Mouse (Mus musculus) Muller cell, postnatal 12 days (primary cell): ENCODE measurements around the gene Fam24b.

Experiments used
- DNase-seq: peaks from one replicate; pipeline ENCODE4 v3.0.0-alpha.2; 2015; ENCODE audit errors: inconsistent ontology term

Fam24b gene

DNA sequence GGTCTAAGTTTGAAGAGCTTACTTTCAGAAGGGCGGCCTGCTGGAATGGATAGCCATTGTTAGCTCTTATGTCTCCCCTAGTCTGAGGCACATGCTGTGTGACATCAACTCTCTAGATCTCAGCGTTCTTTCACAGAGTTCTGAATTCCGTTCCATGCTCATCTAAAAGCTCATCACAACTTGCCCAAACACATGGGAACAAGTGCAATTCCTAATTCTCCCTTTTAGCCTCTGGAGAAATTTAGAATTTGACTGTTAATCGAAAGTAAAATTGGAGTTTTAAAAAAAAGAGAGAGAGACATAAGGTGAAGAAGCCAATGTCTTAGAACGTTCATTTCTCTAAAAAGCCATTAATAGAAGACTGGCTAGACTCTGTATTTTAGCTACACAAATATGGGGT, at the start of gene Fam24b:
Fam24b (minus strand) TSS at position 101 of the 400 bp plus-strand sequence.
- no peak for DNase-seq

DNA sequence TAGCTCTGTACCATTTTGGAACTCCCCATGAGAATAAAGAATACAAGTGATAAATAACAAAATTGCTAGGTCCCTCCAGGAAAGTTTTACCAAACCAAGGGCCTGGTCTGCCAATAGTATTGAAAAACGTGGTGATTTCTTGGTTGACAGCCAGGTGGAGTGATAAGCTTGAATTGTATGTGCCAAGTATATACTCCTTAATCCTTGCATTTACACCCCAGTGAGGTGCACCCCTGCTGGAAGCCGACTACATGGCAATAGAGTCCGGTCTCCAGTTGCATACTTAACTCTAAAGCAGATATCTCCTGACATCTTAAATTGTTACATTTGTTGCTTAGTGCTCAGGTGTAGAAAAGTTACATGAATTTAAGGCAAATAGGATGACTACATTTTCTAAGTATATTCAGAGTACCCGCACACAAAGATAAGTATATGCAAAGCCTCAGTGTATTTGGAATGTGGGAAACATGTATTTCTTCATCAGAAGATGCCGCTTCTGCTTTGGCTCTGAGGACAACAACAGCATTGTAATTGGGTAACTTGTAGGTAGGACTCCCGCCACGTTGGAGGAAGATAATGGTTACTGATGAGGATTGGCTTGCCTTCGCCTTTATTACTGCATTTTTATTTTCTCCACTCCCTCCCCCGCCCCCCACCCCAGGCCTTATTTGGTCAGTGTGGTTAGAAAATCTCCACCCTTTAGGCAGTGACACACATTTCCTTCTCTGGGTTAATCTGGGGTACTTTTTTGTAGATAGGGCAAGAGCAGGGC, 42.8 kb upstream of the Fam24b start:
- peak; percentile 6 for DNase-seq

DNA sequence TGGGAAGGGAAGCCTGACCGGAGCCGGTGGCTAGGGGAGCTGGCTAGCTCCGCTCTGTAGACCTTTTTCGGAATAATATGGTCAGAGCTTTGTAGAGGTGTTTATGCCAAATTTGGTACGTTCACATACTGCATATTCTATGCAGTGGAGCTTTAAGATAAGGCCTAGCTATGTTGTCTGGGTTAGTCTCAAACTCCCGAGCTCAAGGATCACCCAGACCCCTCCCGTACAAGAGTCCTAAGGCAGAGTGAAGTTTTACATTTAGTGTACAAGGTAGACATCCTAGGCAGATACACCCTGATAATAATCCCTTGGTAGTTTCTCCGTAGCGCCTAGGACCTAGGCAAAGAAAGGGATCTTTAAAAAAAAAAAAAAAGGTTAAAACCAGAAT, 42.1 kb upstream of the Fam24b start:
- DNase-seq = no peak

DNA sequence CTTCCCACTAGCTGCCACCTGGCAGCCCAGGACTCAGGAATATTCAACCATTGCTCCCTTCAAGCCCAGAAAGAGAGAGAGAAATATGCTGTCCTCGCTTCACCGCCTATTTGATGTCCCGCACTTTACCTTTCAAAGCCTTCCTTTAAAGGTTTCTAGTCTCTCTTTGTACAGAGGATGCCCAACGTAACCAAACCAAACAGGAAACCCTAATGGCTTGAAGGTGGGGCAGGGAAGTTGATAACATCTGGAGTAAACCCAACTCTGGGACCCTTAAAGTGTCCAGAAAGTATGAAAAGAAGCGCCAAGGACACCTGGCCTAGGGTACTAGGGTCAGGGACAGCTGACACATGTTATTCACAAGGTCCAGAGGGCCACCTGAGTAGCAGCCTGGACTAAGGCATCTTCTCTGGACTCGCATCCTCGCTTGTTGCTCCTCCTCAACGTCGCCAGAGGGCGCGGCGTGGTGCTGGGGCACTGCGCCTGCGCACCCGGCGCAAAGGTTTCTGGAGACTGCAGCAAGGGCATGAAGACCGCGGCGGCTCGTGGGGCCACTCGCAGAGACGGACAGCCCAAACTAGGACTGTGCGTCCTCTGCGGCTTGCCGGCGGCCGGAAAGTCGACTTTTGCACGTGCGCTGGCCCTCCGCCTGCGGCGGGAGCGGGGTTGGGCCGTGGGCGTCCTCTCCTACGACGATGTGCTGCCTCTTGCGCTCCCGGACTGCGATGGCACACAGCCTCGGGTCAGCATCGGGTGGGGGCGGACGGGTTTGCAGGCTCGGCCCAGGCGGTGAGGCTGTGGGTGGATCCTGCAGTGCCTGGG, 41.5 kb upstream of the Fam24b start, which contains the start of gene Pstk:
Pstk (plus strand) TSS at position 494 of the 822 bp plus-strand sequence.
- peak; percentile 95 for DNase-seq

DNA sequence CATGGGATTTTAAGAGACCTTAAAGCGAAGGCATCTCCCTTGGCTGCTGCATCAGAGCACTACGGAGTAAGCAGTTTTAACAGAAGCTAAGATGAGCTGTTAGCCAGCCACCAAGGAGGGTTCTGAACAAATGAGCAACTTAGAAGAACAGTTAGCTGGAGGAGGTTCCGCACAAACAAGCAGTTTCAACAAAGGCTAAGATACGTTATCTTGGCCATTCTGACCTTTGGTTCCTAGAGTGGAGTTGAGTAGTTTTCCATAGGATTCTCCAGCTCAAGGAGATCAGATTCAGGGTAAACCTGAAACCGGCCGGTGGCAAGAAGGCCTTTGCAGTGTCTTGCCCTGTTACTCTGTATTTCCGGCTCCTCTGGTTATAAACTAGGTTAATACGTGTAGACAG, 34.8 kb upstream of the Fam24b start:
- DNase-seq = no peak

DNA sequence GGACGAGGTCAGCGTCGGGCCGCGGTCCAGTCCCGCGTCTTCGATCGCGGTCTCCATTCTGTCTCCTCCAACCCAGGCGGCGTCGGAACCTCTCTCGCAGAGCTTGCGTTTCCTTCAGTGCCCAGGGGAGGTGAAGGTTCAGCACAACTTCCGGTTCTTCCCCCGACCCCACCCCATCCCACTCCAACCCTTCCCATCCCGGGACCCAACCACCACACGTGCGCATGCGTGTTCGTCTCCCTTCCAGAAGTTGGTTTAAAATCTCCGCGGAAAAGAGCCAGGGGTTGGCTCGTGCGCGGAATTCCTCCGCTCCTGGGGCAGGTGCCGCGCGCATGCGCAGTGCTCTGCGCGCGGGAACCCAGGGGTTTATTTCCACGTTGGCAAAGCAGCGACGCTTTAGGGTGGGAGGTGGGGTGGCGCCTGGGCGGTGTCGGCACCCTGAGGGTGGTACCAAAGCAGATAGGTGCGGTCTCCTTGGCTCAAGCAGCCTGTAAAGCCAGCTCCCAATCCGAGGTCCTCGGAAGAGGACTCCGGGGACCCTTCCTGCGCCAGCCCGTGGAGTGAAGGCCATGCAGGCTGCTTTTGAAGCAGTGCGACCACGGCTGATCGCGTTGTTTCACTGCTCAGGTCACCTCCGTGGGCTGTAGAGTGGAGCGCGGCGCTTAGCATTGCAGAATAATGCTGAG, 33.4 kb upstream of the Fam24b start, which contains the start of gene 2310057M21Rik:
2310057M21Rik (minus strand) TSS at position 145 of the 686 bp plus-strand sequence.
- peak; percentile 99 for DNase-seq

DNA sequence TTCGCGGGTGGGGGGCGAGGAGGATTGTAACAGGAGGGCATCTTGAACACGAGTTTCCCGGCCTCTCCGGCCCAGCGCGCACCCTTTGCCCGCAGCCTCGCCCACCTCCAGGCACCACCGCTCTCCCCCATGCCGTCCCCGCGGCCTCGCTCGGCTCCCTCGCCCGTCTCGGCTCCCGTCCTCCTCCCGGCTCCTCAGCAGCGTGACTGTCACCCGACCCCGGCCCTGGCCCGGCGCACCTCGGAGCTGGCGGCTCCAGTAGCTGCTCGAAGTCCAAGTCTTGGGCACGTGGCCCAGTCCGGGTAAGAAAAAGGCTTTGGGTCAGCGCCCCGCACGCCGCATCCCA, 32.9 kb upstream of the Fam24b start:
- DNase-seq = no peak

DNA sequence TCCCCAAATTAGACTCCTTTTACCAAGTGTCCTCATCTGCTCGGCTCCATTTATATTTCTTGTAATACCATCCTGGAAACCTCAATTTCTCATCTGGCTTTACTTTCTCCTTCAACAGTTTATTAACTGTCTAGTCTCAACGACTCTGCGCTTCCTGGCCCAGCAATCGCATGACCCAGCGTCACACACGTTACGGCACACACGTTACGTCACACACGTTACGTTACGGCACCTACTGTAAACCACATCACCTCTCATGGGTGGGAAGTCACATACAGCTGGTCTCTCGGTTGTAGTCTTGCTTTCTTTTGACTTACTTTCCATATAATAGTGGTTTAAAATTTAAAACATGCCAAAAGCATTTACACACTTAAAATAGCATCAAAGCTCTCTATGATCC, 26.8 kb upstream of the Fam24b start:
- no peak for DNase-seq

DNA sequence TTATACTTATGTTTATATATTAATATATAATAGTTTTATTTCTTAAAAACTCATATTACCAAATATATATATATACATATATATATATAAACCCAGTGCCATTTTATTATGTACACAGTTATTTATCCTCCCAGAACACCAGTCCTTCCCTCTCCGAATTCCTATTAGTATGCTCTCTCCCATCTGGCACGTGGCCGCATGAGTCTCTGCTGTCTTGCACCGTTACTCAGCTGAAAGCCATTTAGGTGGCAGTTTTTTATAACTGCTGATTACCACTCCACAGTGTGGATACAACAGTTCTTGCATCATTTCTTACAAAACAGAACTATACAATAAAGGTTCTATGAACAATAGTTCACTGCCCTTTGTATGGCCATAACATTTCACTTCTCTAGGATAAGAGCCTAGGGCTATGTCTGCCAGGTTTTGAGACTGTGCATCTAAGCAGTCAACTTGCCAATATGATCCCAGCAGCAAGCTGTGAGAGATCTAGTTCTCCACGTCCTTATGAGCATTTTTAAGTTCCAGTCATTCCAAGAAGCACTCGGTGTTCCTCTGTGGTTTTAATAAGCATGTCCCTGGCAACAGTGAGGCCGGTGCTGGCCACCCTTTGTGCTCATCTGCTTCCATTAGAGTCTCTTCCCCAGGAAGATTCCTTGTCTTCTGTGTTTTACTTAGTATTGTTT, 16.7 kb upstream of the Fam24b start:
- DNase-seq = peak; percentile 24

DNA sequence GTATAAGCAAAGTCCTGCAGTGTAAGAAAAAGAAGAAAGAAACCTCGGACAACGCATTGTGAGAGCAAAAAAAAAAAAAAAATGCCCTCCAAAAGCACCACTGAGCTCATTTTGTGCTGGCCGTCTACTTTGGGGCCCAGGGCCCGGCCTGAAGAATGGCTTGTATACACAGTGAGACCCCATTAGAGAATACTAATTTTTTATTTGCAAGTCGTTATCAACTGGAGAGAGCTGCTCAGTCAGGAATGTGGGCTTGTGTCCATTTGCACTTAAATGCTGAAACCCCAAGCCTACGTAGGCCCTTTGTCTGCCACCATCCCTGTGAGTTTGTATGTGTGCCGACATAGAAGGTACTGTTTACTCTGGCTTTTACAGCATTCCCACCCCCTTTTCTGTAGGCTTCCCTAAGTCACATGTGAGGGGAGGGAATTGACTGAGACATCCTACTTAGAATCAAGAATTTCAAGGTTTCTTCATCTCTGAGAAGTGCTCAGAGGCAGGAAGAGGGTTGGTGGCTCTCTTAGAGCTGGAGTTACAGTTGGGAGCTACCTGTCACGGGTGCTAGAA, 8.3 kb upstream of the Fam24b start:
- no peak for DNase-seq

DNA sequence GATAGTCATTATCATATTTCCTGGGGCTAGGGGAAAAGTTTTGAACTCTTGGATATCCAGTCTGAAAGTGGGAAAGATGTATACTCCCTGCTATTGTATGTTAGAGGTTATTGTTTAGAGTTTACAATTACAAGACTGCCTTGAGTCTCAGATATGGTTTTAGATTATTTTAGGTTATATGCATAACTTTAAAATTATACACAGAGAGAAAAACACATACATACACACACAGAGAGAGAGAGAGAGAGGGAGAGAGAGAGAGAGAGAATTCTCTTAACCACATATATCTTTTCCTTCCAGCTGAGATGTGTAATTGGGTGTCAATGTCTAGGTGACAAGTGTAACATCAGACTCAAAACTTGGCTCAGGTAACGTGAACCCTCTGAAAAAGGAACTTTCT, 4.2 kb upstream of the Fam24b start, which contains the start of gene Fam24a:
Fam24a (plus strand) TSS at position 301 of the 400 bp plus-strand sequence.
- no peak for DNase-seq

DNA sequence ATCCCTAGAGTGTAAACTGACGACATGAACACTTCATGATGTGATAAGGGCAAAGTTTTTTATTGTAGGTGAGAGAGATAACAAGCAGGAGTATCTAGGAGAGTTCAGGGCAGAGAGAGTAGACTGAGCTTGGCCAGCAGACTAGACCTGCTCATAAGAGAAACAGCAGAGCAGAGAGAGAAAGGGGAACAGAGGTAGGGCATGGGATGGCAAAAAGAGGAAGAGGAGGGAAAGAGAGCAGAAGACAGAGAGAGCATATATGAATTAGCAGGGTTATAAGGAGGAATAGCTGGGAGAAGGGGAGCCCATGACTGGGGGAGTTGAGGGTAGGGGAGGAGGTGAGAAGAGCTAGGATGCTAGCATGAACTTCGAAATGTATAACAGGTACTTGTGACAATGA, 2.4 kb upstream of the Fam24b start:
- DNase-seq = no peak

DNA sequence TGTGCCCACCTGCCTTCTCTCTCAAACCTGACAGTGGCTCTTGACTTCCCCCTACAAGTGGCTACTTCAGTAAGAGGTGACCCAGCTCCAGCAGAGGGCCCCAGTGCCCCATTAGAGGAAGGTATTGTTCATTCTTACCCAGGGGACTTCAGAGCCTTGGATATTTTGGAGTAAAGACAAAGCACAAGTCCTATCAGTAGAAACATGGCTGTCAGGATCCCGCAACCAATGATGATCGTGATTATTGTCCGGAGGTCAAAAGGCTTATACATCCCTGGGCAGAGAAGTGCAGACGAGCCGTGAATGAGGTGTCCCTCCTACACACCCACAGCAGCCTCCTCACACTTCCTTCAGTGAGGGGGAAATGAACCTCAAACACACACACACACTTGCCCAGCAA, 2.3 kb downstream of the Fam24b start:
- DNase-seq = no peak

DNA sequence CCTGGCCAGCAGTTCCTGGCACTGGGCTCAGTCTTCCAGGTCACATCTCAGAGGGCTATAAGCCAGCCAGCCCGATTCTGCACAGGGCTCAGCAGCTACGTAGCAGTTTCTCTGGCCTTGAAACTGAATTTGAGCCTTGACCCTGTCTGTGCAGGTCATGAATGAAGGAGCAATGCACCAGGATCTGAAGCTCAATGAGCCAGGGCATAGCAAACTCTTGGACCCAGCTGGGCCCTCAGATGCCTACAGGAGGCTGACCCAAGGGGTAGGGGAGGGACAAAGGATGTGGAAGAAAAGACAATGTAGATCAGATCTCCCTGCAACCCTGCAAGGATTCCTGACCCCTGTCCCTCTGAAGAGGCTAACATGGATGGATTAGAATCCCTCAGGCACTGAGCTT, 7.1 kb downstream of the Fam24b start, which contains the start of gene Cuzd1:
Cuzd1 (minus strand) TSS at position 101 of the 400 bp plus-strand sequence.
- DNase-seq = no peak

DNA sequence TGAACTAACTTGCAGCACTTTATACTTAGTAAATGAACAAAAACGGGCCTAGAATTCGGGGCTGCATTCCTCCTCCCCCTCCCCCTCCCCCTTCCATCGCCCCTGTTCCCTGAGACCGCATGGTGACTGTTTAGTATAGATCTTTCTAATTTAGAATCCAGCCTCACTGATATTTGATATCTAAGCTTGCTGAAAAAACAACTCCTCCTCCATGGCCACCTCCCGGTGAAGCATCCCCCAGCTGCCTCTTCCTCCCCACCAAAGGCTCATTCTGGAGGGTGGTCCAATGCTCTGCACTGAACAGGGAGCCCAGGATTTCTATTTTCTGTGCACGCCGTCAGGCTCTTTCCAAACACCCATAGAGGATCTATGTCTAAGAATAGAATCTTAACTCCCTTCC, 11.0 kb downstream of the Fam24b start:
- no peak for DNase-seq

DNA sequence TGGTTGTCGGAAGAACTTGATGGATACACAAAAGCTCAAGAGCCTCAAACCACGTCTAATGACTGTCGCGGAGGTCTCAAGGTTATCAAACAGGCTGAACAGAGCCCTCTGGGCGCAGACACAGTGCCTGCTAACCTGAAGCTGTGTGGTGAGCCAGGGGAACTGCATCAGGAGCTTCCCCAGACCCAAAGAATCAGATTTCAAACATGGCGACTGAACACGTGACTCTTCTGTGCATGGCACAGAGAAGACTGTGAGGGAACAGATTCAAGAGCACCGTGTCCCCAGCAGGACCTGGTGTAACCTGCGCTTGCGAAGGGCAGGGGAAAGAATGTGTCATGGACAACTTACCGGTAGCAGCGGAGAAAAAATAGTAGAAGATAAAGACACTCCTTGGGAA, 11.7 kb downstream of the Fam24b start:
- DNase-seq = no peak

DNA sequence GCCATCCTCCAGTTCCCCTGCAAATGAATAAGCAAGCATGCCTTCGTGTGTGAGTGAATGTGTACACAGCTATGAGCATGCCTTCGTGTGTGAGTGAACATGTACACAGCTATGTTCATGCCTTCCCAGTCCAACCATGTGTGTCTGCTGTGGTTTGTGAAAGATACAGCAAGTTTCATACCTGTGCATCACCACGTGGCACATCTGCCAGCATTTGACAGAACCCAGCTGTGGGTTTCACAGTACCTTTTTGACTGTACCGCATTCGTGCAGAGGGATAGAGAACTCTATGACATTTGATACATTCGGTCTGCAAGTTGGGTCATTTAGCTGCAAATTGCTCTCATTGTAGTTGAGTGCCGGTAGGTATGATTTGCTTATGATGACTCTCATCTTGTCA, 14.8 kb downstream of the Fam24b start:
- DNase-seq = no peak

DNA sequence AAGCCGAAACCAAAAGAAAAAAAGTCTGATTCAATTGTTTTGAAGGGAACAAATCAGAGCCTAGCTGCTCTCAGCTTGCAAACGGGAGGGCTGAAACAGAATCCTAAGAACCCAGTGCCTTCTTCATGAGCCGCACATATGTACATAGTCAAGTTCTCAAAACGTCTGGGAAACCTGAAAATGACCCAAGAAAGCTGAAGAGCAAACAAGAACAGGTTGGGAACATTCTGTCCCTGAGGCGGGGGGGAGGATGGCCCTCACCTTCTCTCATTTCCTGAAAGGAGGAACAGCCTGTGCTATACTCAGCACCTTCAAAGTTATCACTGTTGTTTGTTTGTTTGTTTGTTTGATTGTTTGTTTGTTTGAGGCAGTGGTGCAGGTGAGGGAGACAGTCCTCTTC, 22.6 kb downstream of the Fam24b start:
- DNase-seq = no peak

DNA sequence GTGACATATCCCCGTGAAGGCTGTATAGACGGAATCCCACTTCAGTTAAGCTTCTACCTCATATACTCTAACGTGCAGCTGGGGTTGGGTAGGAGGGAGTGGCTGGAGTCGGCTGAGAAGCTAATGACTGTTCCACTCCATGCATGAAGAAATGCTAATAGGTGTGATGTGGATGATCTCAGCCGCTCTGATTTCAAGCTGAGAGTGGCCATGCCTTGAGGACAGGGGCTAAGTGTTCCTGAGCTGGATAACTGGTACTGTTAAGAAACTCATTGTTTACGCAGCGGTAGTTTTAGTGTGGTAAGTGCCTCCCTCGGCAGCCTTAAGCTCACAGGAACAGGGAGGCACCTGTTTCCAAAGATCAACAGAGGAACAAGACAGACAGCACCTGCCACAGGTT, 26.0 kb downstream of the Fam24b start:
- no peak for DNase-seq

DNA sequence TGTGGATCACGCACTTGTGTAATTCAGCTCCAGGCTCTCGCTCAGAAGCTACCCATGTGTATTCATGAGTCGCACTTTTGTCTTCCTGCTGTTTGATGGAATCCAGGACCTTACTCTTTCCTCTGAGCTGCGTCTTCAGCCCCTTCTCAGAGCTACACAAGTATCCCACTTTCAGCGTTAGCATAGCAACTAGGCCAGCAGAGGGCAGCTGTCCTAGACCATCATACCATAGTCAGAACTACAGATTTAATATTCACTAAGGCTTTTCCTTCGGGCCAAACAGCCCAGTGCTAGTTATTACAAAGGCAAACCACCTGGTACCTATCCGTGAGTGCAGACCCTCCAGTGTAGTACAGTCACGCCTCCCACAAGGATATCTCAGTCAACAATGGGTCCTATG, 32.2 kb downstream of the Fam24b start:
- no peak for DNase-seq
